Mouse (Mus musculus) C2C12 (cell line): ENCODE results near the gene Ascc2.

Experiments used
- CEBPB ChIP-seq: IDR thresholded peaks from one replicate; pipeline ENCODE4 v1.6.1; 2011; ENCODE audit warnings: low read depth, mild to moderate bottlenecking, control low read depth, moderate library complexity
- CTCF ChIP-seq: IDR thresholded peaks from one replicate; pipeline ENCODE4 v1.5.1; 2011; ENCODE audit not compliant: control insufficient read depth, insufficient read depth, insufficient read length
- FOSL1 ChIP-seq: IDR thresholded peaks from one replicate; pipeline ENCODE4 v1.8.0; 2011; ENCODE audit warnings: mild to moderate bottlenecking, low read length; ENCODE audit not compliant: poor library complexity, insufficient read depth, severe bottlenecking
- MAX ChIP-seq: IDR thresholded peaks from one replicate; pipeline ENCODE4 v1.6.1; 2011; ENCODE audit warnings: mild to moderate bottlenecking, control low read depth
- MYOD1 ChIP-seq: IDR thresholded peaks from one replicate; pipeline ENCODE4 v1.6.1; 2011; ENCODE audit warnings: low read depth; ENCODE audit not compliant: control insufficient read depth, insufficient read length
- MYOG ChIP-seq: IDR thresholded peaks from one replicate; pipeline ENCODE4 v1.6.1; 2011; ENCODE audit not compliant: control insufficient read depth, insufficient read length; ENCODE audit errors: extremely low read depth

GRCm38 (mm10) chr11:4605414-4605813 is 32.1 kb upstream of the Ascc2 start:
- TF ChIP-seq CTCF = no peak
- TF ChIP-seq MYOG = no peak
- no peak for TF ChIP-seq FOSL1
- no peak for TF ChIP-seq MAX
- no peak for TF ChIP-seq CEBPB
- TF ChIP-seq MYOD1 = no peak
